31 mouse cellular contexts compared by ENCODE assay signal in the genomic region with DNA sequence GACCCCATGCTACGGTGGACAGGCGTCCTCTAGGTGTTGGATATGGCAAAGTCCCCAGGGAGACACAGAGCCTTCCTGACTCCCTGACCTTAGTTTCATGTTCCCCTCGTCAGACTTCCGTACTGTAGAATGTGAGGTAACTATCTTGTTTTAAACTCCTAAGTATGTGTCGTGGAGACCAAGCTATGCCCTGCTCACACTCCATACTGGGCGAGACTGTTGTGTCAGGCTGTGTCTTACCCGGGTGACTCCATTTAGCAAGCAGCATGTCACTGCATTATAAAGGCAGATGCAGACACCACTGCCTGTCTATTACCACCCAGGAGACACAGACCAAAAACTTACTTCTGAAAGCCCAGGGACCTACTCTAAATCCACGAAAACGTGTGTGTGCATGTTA.
"Had no signal": no experiment of that assay in that cellular context is flagged by ENCODE, and none has a peak within 500 bp of the region (broad histone marks: within the 10 kb centered on the region; RNA-seq: fewer than 3 reads in every experiment).

No protein-coding gene starts in this region.

- H3K4me3 ChIP-seq: left cerebral cortex, adult 2 months; limb, embryonic 10.5 days; limb, embryonic 12.5 days; limb, embryonic 13.5 days; limb, embryonic 15.5 days; liver, embryonic 12.5 days; liver, embryonic 13.5 days; liver, embryonic 15.5 days; lung, embryonic 15.5 days; megakaryocyte, embryonic 14.5 days; midbrain, embryonic 10.5 days; midbrain, embryonic 12.5 days; midbrain, embryonic 13.5 days; midbrain, embryonic 15.5 days; myocyte; neural tube, embryonic 12.5 days had no signal

- H3K9ac ChIP-seq: limb, embryonic 12.5 days; limb, embryonic 13.5 days; limb, embryonic 15.5 days; liver, embryonic 12.5 days; liver, embryonic 13.5 days; liver, embryonic 14.5 days; liver, embryonic 15.5 days; liver, postnatal 0 days; lung, embryonic 14.5 days; lung, embryonic 15.5 days; midbrain, embryonic 12.5 days; midbrain, embryonic 13.5 days; midbrain, embryonic 15.5 days; neural tube, embryonic 12.5 days had no signal

- DNase-seq: left cerebral cortex, postnatal 4 days; liver; liver, embryonic 13.5 days; liver, postnatal 0 days; lung, adult 18-20 months; lung, adult 2 months; lung, embryonic 14.5 days; lung, postnatal 10 days; lung, postnatal 14 days; lung, postnatal 36 days; lung, postnatal 4 days; midbrain, embryonic 14.5 days had no signal

- H3K4me2 ChIP-seq: limb, embryonic 12.5 days; limb, embryonic 13.5 days; limb, embryonic 15.5 days; liver, embryonic 11.5 days; liver, embryonic 12.5 days; liver, embryonic 13.5 days; liver, embryonic 15.5 days; lung, embryonic 14.5 days; lung, embryonic 15.5 days; midbrain, embryonic 12.5 days; midbrain, embryonic 13.5 days; midbrain, embryonic 15.5 days; neural tube, embryonic 12.5 days had no signal

- ATAC-seq: liver, embryonic 12.5 days; liver, postnatal 0 days; lung, postnatal 0 days; midbrain, embryonic 13.5 days; midbrain, embryonic 15.5 days had no signal

- H3K27ac ChIP-seq: left cerebral cortex, adult 2 months; limb, embryonic 12.5 days; limb, embryonic 13.5 days; limb, embryonic 15.5 days; liver, embryonic 12.5 days; liver, embryonic 13.5 days; liver, embryonic 14.5 days; liver, embryonic 15.5 days; lung, embryonic 15.5 days; macrophage; midbrain, embryonic 10.5 days; midbrain, embryonic 12.5 days; midbrain, embryonic 13.5 days; midbrain, embryonic 15.5 days; neural tube, embryonic 12.5 days had no signal

- H3K36me3 ChIP-seq: limb, embryonic 10.5 days; limb, embryonic 12.5 days; limb, embryonic 13.5 days; limb, embryonic 15.5 days; liver, embryonic 12.5 days; liver, embryonic 13.5 days; liver, embryonic 15.5 days; lung, embryonic 15.5 days; midbrain, embryonic 10.5 days; midbrain, embryonic 12.5 days; midbrain, embryonic 13.5 days; midbrain, embryonic 15.5 days; neural tube, embryonic 12.5 days had no signal

- H3K4me1 ChIP-seq: liver, embryonic 12.5 days; liver, embryonic 13.5 days; liver, embryonic 15.5 days; lung, embryonic 15.5 days; midbrain, embryonic 15.5 days had no signal

- H3K27me3 ChIP-seq: limb, embryonic 15.5 days; liver, embryonic 12.5 days; liver, embryonic 13.5 days; liver, embryonic 15.5 days; lung, embryonic 15.5 days; megakaryocyte, embryonic 14.5 days; neural tube, embryonic 12.5 days had no signal

- H3K9me3 ChIP-seq: limb, embryonic 10.5 days; limb, embryonic 12.5 days; limb, embryonic 13.5 days; limb, embryonic 15.5 days; liver, embryonic 12.5 days; liver, embryonic 13.5 days; liver, embryonic 15.5 days; lung, embryonic 15.5 days; megakaryocyte, embryonic 14.5 days; midbrain, embryonic 10.5 days; midbrain, embryonic 12.5 days; midbrain, embryonic 13.5 days; midbrain, embryonic 15.5 days; neural tube, embryonic 12.5 days had no signal
